Mouse (Mus musculus): ENCODE data around the gene Gm973. TPM values are rescaled to one million over a fixed set of nuclear protein-coding genes. Genes with fewer than 3 reads are reported as not detected.

Gene Gm973
- not detected in 2 replicates for total RNA-seq (2014; fragmentation: Nextera tagmentation)
- total RNA-seq (2017) = 3.7 and 6.7 TPM in 2 replicates
- polyA plus RNA-seq (2012) = 0.05 and 0.07 TPM in 2 replicates

GRCm38 (mm10) chr1:59516026-59516917 is at the start of gene Gm973:
TSS of gene Gm973 (plus strand) at chr1:59516264.
- no peak for DNase-seq (ENCODE audit: low spot score)
- no peaks in the 10 kb centered on the region for H3K9me3 ChIP-seq (replicated peaks)
- ATAC-seq (ENCODE audit: extremely low read depth, insufficient number of reproducible peaks, low FRiP score, poor library complexity, severe bottlenecking) = no peak
- peaks cover 5% of the 10 kb centered on the region; the same call in 1 of the 2 replicates for H3K4me1 ChIP-seq (ENCODE audit: insufficient read depth, low read depth, low read length)
- TF ChIP-seq POLR2AphosphoS5 (IDR thresholded peaks at IDR 0.05; ENCODE audit: insufficient replicate concordance, low read depth, low read length) = no peak
- TF ChIP-seq TAL1 (conservative IDR thresholded peaks at IDR 0.05; ENCODE audit: low read depth, low read length) = no peak
- no peak for TF ChIP-seq GATA1 (IDR thresholded peaks at IDR 0.05; ENCODE audit: borderline replicate concordance, low read length)
- no peak for TF ChIP-seq GATA2 (IDR thresholded peaks at IDR 0.05; ENCODE audit: borderline replicate concordance, low read depth, low read length)
- no peak for TF ChIP-seq CTCF (IDR thresholded peaks at IDR 0.05; ENCODE audit: low read depth, low read length)
- H3K27me3 ChIP-seq (ENCODE audit: insufficient read depth, low read length) = peaks cover 46% of the 10 kb centered on the region
- no peaks in the 10 kb centered on the region for H3K36me3 ChIP-seq (replicated peaks)
- no peak within 1 kb of the TSS for H3K4me3 ChIP-seq (ENCODE audit: low read depth, low read length)

- Histone ChIP-seq H3K4me3 (ENCODE audit: low read depth, low read length) (no peak overlapping the region), H3K9me3 (replicated peaks) (no peaks in the 10 kb centered on the region), H3K4me1 (ENCODE audit: insufficient read depth, low read depth, low read length) (peaks cover 14% of the 10 kb centered on the region), H3K27me3 (ENCODE audit: insufficient read depth, low read length) (peaks cover 15% of the 10 kb centered on the region), H3K36me3 (replicated peaks) (no peaks in the 10 kb centered on the region)
- no peak for TF ChIP-seq CTCF (IDR thresholded peaks at IDR 0.05; ENCODE audit: low read depth, low read length)
- TF ChIP-seq GATA1 (IDR thresholded peaks at IDR 0.05; ENCODE audit: borderline replicate concordance, low read length) = no peak
- no peak for TF ChIP-seq TAL1 (conservative IDR thresholded peaks at IDR 0.05; ENCODE audit: low read depth, low read length)
- no peak for TF ChIP-seq GATA2 (IDR thresholded peaks at IDR 0.05; ENCODE audit: borderline replicate concordance, low read depth, low read length)
- TF ChIP-seq POLR2AphosphoS5 (IDR thresholded peaks at IDR 0.05; ENCODE audit: insufficient replicate concordance, low read depth, low read length) = no peak
- DNase-seq (ENCODE audit: low spot score) (no peak), ATAC-seq (ENCODE audit: extremely low read depth, insufficient number of reproducible peaks, low FRiP score, poor library complexity, severe bottlenecking) (no peak)
These were observed 46.9 kb upstream of the Gm973 start for GRCm38 (mm10) chr1:59469170-59469569.

GRCm38 (mm10) chr1:59470766-59471165 is 45.3 kb upstream of the Gm973 start:
- Histone ChIP-seq H3K36me3 (replicated peaks) (no peaks in the 10 kb centered on the region), H3K9me3 (replicated peaks) (no peaks in the 10 kb centered on the region), H3K27me3 (ENCODE audit: insufficient read depth, low read length) (peaks cover 7% of the 10 kb centered on the region), H3K4me3 (ENCODE audit: low read depth, low read length) (no peak overlapping the region), H3K4me1 (ENCODE audit: insufficient read depth, low read depth, low read length) (peaks cover 21% of the 10 kb centered on the region)
- DNase-seq (ENCODE audit: low spot score) = no peak
- ATAC-seq (ENCODE audit: extremely low read depth, insufficient number of reproducible peaks, low FRiP score, poor library complexity, severe bottlenecking) = no peak
- TF ChIP-seq TAL1 (conservative IDR thresholded peaks at IDR 0.05; ENCODE audit: low read depth, low read length) = no peak
- no peak for TF ChIP-seq GATA2 (IDR thresholded peaks at IDR 0.05; ENCODE audit: borderline replicate concordance, low read depth, low read length)
- TF ChIP-seq GATA1 (IDR thresholded peaks at IDR 0.05; ENCODE audit: borderline replicate concordance, low read length) = no peak
- TF ChIP-seq POLR2AphosphoS5 (IDR thresholded peaks at IDR 0.05; ENCODE audit: insufficient replicate concordance, low read depth, low read length) = no peak
- TF ChIP-seq CTCF (IDR thresholded peaks at IDR 0.05; ENCODE audit: low read depth, low read length) = no peak

GRCm38 (mm10) chr1:59472368-59473180 is 43.5 kb upstream of the Gm973 start:
- no peaks in the 10 kb centered on the region for H3K9me3 ChIP-seq (replicated peaks)
- H3K36me3 ChIP-seq (replicated peaks) = no peaks in the 10 kb centered on the region
- H3K4me3 ChIP-seq (ENCODE audit: low read depth, low read length) = no peak overlapping the region
- no peak for TF ChIP-seq GATA2 (IDR thresholded peaks at IDR 0.05; ENCODE audit: borderline replicate concordance, low read depth, low read length)
- TF ChIP-seq CTCF (IDR thresholded peaks at IDR 0.05; ENCODE audit: low read depth, low read length) = no peak
- TF ChIP-seq GATA1 (IDR thresholded peaks at IDR 0.05; ENCODE audit: borderline replicate concordance, low read length) = no peak
- no peak for TF ChIP-seq POLR2AphosphoS5 (IDR thresholded peaks at IDR 0.05; ENCODE audit: insufficient replicate concordance, low read depth, low read length)
- TF ChIP-seq TAL1 (conservative IDR thresholded peaks at IDR 0.05; ENCODE audit: low read depth, low read length) = no peak
- H3K4me1 ChIP-seq (ENCODE audit: insufficient read depth, low read depth, low read length) = peaks cover 28% of the 10 kb centered on the region
- ATAC-seq (ENCODE audit: extremely low read depth, insufficient number of reproducible peaks, low FRiP score, poor library complexity, severe bottlenecking) (no peak), DNase-seq (ENCODE audit: low spot score) (no peak)
- H3K27me3 ChIP-seq (ENCODE audit: insufficient read depth, low read length) = peaks cover 4% of the 10 kb centered on the region; the same call in 1 of the 2 replicates

GRCm38 (mm10) chr1:59473181-59473555 is 42.9 kb upstream of the Gm973 start:
- no peak overlapping the region for H3K4me3 ChIP-seq (ENCODE audit: low read depth, low read length)
- H3K27me3 ChIP-seq (ENCODE audit: insufficient read depth, low read length) = peaks cover 4% of the 10 kb centered on the region; the same call in 1 of the 2 replicates
- DNase-seq (ENCODE audit: low spot score) (no peak), ATAC-seq (ENCODE audit: extremely low read depth, insufficient number of reproducible peaks, low FRiP score, poor library complexity, severe bottlenecking) (no peak)
- TF ChIP-seq TAL1 (conservative IDR thresholded peaks at IDR 0.05; ENCODE audit: low read depth, low read length) = no peak
- H3K9me3 ChIP-seq (replicated peaks) = no peaks in the 10 kb centered on the region
- no peaks in the 10 kb centered on the region for H3K36me3 ChIP-seq (replicated peaks)
- H3K4me1 ChIP-seq (ENCODE audit: insufficient read depth, low read depth, low read length) = peaks cover 32% of the 10 kb centered on the region

- H3K4me3 ChIP-seq (ENCODE audit: low read depth, low read length) = no peak overlapping the region
- no peak for TF ChIP-seq TAL1 (conservative IDR thresholded peaks at IDR 0.05; ENCODE audit: low read depth, low read length)
- no peak for TF ChIP-seq GATA1 (IDR thresholded peaks at IDR 0.05; ENCODE audit: borderline replicate concordance, low read length)
- no peak for TF ChIP-seq POLR2AphosphoS5 (IDR thresholded peaks at IDR 0.05; ENCODE audit: insufficient replicate concordance, low read depth, low read length)
- no peak for TF ChIP-seq GATA2 (IDR thresholded peaks at IDR 0.05; ENCODE audit: borderline replicate concordance, low read depth, low read length)
- TF ChIP-seq CTCF (IDR thresholded peaks at IDR 0.05; ENCODE audit: low read depth, low read length) = no peak
- no peaks in the 10 kb centered on the region for H3K9me3 ChIP-seq (replicated peaks)
- H3K4me1 ChIP-seq (ENCODE audit: insufficient read depth, low read depth, low read length) = peaks cover 42% of the 10 kb centered on the region
- ATAC-seq (ENCODE audit: extremely low read depth, insufficient number of reproducible peaks, low FRiP score, poor library complexity, severe bottlenecking) (peak; percentile 76), DNase-seq (ENCODE audit: low spot score) (no peak)
- H3K27me3 ChIP-seq (ENCODE audit: insufficient read depth, low read length) = peaks cover 4% of the 10 kb centered on the region; the same call in 1 of the 2 replicates
- no peaks in the 10 kb centered on the region for H3K36me3 ChIP-seq (replicated peaks)
These were observed 40.4 kb upstream of the Gm973 start for GRCm38 (mm10) chr1:59475618-59476017.

Data from G1E (cell line).